Mouse (Mus musculus): ENCODE results near the gene Llgl2. TPM values are rescaled to one million over a fixed set of nuclear protein-coding genes. Genes with fewer than 3 reads are reported as not detected.
"Not testable (repeated sequence)": the region's sequence is repeated elsewhere in the genome, so short reads cannot be mapped to it uniquely, and the experiment has no call there.

Gene Llgl2
- total RNA-seq, 2 experiments from 2014 or later = 3.7 to 4.0 TPM

GRCm38 (mm10) chr11:115830550-115831325 lies 6.9 kb downstream of the Llgl2 start:
- no peak for DNase-seq (ENCODE audit: low spot score in 2 of 2)
- intact Hi-C loops (cut with DNase I) = no loop called here

DNA sequence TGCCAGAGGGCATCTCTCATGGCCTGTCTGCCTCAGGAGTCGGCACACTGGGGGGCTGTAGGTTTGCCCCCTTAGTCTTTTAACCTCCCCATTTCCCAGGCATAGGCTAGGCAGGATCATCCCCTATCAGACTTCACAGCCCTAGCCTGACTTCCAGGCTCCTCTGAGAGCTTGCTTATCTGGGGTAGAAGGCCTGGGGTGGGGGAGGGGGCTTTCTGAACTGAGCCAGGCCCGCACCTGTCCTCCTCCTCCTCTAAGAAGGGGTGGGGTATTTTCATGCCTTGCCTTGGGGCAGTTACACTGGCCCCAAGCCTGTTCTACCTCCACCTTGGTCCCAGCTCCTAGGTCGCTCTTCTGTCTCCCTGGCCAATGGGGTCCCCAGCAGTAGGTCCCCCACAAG lies 7.7 kb downstream of the Llgl2 start:
- DNase-seq (ENCODE audit: low spot score in 2 of 2) = no peak
- intact Hi-C loops (cut with DNase I) = no loop called here

GRCm38 (mm10) chr11:115832064-115832463 lies 8.2 kb downstream of the Llgl2 start:
- intact Hi-C loops (cut with DNase I) = no loop called here
- DNase-seq (ENCODE audit: low spot score in 2 of 2) = no peak

- DNase-seq (ENCODE audit: low spot score in 2 of 2) = no peak
- intact Hi-C loops (cut with DNase I) = no loop called here
These were observed 8.7 kb downstream of the Llgl2 start for GRCm38 (mm10) chr11:115832523-115832922.

DNA sequence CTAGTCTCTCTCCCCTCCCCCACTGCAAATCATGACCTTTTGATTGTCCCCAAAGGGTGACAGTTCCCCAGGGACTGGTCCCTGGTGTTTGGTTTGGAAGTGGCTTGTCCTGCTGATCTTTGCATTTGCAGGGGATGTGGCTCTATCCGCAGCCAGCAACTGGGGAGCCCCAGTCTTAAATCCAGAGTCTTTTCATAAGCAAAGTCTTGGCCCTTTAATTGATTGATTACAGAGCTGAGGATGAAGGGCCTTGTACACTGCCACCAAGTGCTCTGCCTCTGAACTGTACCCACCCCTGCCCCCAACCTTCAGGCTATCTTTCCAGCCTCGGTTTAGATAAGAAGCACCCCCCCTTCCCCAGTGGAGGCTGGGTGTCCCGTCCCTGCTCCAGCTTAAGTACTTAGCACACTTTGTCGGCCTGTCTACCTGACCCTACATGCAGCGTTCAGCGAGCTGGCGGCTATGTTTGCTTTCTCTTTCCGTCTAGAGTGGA lies 9.2 kb downstream of the Llgl2 start:
- DNase-seq (ENCODE audit: low spot score in 2 of 2) = no peak
- intact Hi-C loops (cut with DNase I) = no loop called here

GRCm38 (mm10) chr11:115834033-115834432 lies 10.2 kb downstream of the Llgl2 start:
- no peak for DNase-seq (ENCODE audit: low spot score in 2 of 2)
- intact Hi-C loops (cut with DNase I) = no loop called here

- intact Hi-C loops (cut with DNase I) = no loop called here
- DNase-seq (ENCODE audit: low spot score in 2 of 2) = no peak
These were observed 13.0 kb downstream of the Llgl2 start for GRCm38 (mm10) chr11:115836656-115837395.

DNA sequence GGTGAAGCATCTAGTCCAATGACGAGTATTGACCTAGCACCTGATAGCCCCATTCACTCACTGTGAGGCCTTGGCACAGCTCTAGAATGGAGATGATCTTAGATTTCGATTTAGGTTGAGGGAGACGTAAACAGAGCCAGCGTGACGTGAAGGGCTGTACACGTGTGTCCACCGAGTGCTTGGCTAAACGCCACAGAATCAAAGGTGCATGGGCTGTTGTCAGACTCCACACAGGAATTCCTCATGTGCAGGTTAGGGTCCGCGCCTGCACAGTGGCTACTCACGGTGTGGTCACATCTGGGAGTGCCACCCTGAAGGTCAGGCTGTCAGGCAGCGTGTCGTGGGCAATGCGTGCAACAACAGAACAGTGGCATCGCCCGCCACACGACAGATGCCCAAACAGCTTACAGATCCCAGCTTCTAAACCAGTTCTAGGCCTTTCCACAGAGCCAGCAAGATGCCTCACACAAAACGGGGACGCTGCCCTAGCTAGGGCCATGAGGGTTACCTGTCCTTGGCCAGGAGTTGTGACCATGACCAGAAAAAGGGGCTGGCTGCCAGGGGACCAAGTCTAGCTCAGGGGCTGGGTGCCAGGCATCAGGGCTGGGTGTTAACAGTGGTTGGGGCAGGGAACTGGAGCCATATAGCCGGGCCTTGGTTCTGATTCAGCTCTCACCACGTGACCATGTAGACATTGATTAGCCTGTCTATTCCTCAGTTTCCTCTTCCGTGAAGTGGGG lies 13.9 kb downstream of the Llgl2 start:
- no peak for DNase-seq (ENCODE audit: low spot score in 2 of 2)
- intact Hi-C loops (cut with DNase I) = no loop called here

DNA sequence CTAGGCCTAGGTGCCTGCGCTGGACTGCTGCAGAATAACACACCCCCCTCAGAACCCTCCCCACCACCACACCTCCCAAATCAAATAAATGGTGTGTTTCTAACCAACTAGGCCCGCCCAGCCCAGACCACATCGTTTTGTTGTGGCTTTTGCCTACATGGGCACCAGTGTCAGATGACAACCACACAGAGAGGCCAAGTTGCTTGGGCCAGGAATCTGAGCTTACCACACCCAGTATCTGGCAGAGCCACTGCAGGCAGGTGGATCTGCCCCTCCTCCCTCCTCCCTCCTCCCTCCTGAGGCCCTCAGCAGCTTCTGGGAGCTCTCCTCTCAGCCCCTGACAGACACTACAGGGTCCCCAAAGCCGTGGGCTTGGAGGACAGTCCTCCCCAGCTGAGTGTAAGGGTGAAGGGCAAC lies 15.1 kb downstream of the Llgl2 start:
- intact Hi-C loops (cut with DNase I) = no loop called here
- DNase-seq (ENCODE audit: low spot score in 2 of 2) = no peak

GRCm38 (mm10) chr11:115839732-115840131 lies 15.9 kb downstream of the Llgl2 start:
- intact Hi-C loops (cut with DNase I) = loop anchor here (10.0 kb wide), 1 partner anchor 145 kb away; no protein-coding TSS in a partner anchor
- no peak for DNase-seq (ENCODE audit: low spot score in 2 of 2)

GRCm38 (mm10) chr11:115841044-115841443 lies 17.2 kb downstream of the Llgl2 start:
- DNase-seq (ENCODE audit: low spot score in 2 of 2) = no peak
- intact Hi-C loops (cut with DNase I) = loop anchor here (10.0 kb wide), 1 partner anchor 144 kb away; no protein-coding TSS in a partner anchor

GRCm38 (mm10) chr11:115841961-115842550 lies 18.2 kb downstream of the Llgl2 start:
- DNase-seq (ENCODE audit: low spot score in 2 of 2) = no peak
- intact Hi-C loops (cut with DNase I) = loop anchor here (10.0 kb wide), 1 partner anchor 143 kb away; no protein-coding TSS in a partner anchor

GRCm38 (mm10) chr11:115843141-115843890 lies 19.5 kb downstream of the Llgl2 start:
- DNase-seq (ENCODE audit: low spot score in 2 of 2) = no peak
- intact Hi-C loops (cut with DNase I) = loop anchor here (10.0 kb wide), 1 partner anchor 141 kb away; no protein-coding TSS in a partner anchor

GRCm38 (mm10) chr11:115843891-115844239 lies 20.0 kb downstream of the Llgl2 start:
- intact Hi-C loops (cut with DNase I) = loop anchor here (10.0 kb wide), 1 partner anchor 141 kb away; no protein-coding TSS in a partner anchor
- DNase-seq (ENCODE audit: low spot score in 2 of 2) = no peak

- intact Hi-C loops (cut with DNase I) = loop anchor here (10.0 kb wide), 1 partner anchor 141 kb away; no protein-coding TSS in a partner anchor
- no peak for DNase-seq (ENCODE audit: low spot score in 2 of 2)
These were observed 20.4 kb downstream of the Llgl2 start for GRCm38 (mm10) chr11:115844240-115844639.

GRCm38 (mm10) chr11:115845819-115846218 lies 22.0 kb downstream of the Llgl2 start:
- intact Hi-C loops (cut with DNase I) = loop anchor here (10.0 kb wide), 1 partner anchor 139 kb away; no protein-coding TSS in a partner anchor
- DNase-seq (ENCODE audit: low spot score in 2 of 2) = no peak

DNA sequence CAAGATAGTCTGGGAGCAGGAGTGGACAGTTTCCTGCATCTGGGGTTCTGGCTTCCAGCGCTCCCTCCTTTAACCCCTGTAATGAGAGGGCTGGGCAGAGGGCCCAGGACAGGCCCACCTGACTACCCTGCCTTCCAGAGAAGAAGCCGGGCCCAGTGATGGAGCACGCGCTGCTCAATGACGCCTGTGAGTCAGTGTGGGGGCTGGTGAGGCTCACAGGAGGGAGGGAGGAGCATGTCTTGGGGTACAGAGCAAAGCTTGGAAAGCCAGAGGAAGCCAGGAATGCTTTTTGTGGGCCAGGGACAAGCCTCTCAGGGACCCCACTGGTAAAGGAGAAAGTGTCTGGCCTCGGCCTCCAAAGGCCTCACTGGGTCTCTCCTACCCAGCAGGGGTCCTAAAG lies 30.8 kb downstream of the Llgl2 start:
- intact Hi-C loops (cut with DNase I) = loop anchor here (5.0 kb wide), 1 partner anchor 132 kb away; no protein-coding TSS in a partner anchor
- DNase-seq (ENCODE audit: low spot score in 2 of 2) = peak; percentile 16 to 54

DNA sequence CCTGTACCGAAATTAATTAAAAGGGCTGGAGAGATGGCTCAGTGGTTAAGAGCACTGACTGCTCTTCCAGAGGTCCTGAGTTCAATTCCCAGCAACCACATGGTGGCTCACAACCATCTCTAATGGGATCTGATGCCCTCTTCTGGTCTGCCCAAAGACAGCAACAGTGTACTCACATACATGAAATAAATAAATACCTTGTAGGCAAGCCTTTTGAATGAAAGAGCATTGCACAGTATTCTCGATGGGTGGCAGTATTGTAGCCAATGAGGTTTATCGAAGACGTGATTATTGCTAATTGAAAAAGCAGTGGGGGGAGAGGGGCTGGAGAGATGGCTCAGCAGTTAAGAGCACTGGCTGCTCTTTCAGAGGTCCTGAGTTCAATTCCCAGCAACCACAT lies 33.3 kb downstream of the Llgl2 start:
- intact Hi-C loops (cut with DNase I) = loop anchor here (5.0 kb wide), 1 partner anchor 135 kb away; no protein-coding TSS in a partner anchor

More for the DNA sequence above, 33.3 kb downstream of the Llgl2 start:
- not testable (repeated sequence) for DNase-seq (ENCODE audit: low spot score in 2 of 2)
